Mouse (Mus musculus) midbrain, embryonic 13.5 days (tissue): ENCODE data around the gene Ly6g6d. TPM values are rescaled to one million over a fixed set of nuclear protein-coding genes. Genes with fewer than 3 reads are reported as not detected.
"Not testable (repeated sequence)": the region's sequence is repeated elsewhere in the genome, so short reads cannot be mapped to it uniquely, and the experiment has no call there.

ENCODE experiments used
- ATAC-seq: fragments of 200-750 bp; cut with Nextera tagmentation; 2 replicates; pipeline ENCODE4 v1.8.0; 2017; ENCODE audit warnings: mild to moderate bottlenecking, moderate TSS enrichment, moderate library complexity
- H3K27ac ChIP-seq: fragments of 300-500 bp; sonication (generic); 2 replicates; pipeline ENCODE4 v1.5.1; 2015; ENCODE audit warnings: inconsistent platforms, mild to moderate bottlenecking, moderate library complexity
- H3K27me3 ChIP-seq: fragments of 300-500 bp; sonication (generic); 2 replicates; pipeline ENCODE4 v1.6.1; 2015; ENCODE audit warnings: mild to moderate bottlenecking, inconsistent platforms
- H3K36me3 ChIP-seq: fragments of 300-500 bp; sonication (generic); 2 replicates; pipeline ENCODE4 v1.6.1; 2015; ENCODE audit warnings: mild to moderate bottlenecking, inconsistent platforms
- H3K4me1 ChIP-seq: fragments of 300-500 bp; sonication (generic); replicated peaks from 2 replicates; pipeline ENCODE4 v1.6.1; 2015; ENCODE audit warnings: inconsistent platforms
- H3K4me2 ChIP-seq: fragments of 300-500 bp; sonication (generic); replicated peaks from 2 replicates; pipeline ENCODE4 v1.6.1; 2015; ENCODE audit warnings: moderate library complexity, mild to moderate bottlenecking, inconsistent platforms
- H3K4me3 ChIP-seq: fragments of 300-500 bp; sonication (generic); replicated peaks from 2 replicates; pipeline ENCODE4 v1.5.1; 2015; ENCODE audit warnings: mild to moderate bottlenecking, inconsistent platforms
- H3K9ac ChIP-seq: fragments of 300-500 bp; sonication (generic); replicated peaks from 2 replicates; pipeline ENCODE4 v1.6.1; 2015; ENCODE audit warnings: mild to moderate bottlenecking, inconsistent platforms
- H3K9me3 ChIP-seq: fragments of 300-500 bp; sonication (generic); 2 replicates; pipeline ENCODE4 v1.6.1; 2016; ENCODE audit warnings: mild to moderate bottlenecking, inconsistent platforms
- WGBS: fragments of 180-500 bp; shearing (Covaris S2); methylation state at CpG from one replicate; pipeline ENCODE4 v1.1.7; 2015; 5-methylcytosine and 5-hydroxymethylcytosine counted together
- polyA plus RNA-seq: library from polyadenylated mRNA; unstranded; fragments of >200 nt; fragmentation: Nextera tagmentation; extraction: Ambion mirVana; gene quantifications from 2 replicates; pipeline ENCODE4 v1.2.1, GENCODE M21; 2015

Ly6g6d gene
- polyA plus RNA-seq = 1.0 and 1.9 TPM in 2 replicates

GRCm38 (mm10) chr17:35077786-35078233 lies at the start of gene Ly6g6d:
Gene Ly6g6d, minus strand, starts transcription at chr17:35078065.
- H3K36me3 ChIP-seq = no peaks in the 10 kb centered on the region
- peak within 1 kb of the TSS; percentile 46 for H3K4me2 ChIP-seq
- no peaks in the 10 kb centered on the region for H3K9me3 ChIP-seq
- H3K9ac ChIP-seq = peak within 1 kb of the TSS; percentile 37; the same call in 1 of the 2 replicates
- H3K27me3 ChIP-seq = no peaks in the 10 kb centered on the region
- peaks cover 20% of the 10 kb centered on the region for H3K4me1 ChIP-seq
- WGBS = 11% methylated on average over 13 of the region's 14 CpGs
- H3K4me3 ChIP-seq = peak within 1 kb of the TSS; percentile 21
- H3K27ac ChIP-seq = no peak within 1 kb of the TSS
- peak; percentile 48; the same call in 1 of the 2 replicates for ATAC-seq

GRCm38 (mm10) chr17:35127017-35127416 lies 49.2 kb upstream of the Ly6g6d start:
- WGBS = 75% methylated on average over 13 of the region's 13 CpGs
- H3K36me3 ChIP-seq = peaks cover 39% of the 10 kb centered on the region
- peaks cover 39% of the 10 kb centered on the region for H3K4me1 ChIP-seq
- peak overlapping the region; percentile 85 for H3K4me2 ChIP-seq
- no peaks in the 10 kb centered on the region for H3K27me3 ChIP-seq
- H3K9ac ChIP-seq = no peak overlapping the region
- no peak for ATAC-seq
- peak overlapping the region; percentile 74 for H3K27ac ChIP-seq
- no peaks in the 10 kb centered on the region for H3K9me3 ChIP-seq
- H3K4me3 ChIP-seq = peak overlapping the region; percentile 68

- no peaks in the 10 kb centered on the region for H3K27me3 ChIP-seq
- peak within 1 kb of the TSS; percentile 74 for H3K27ac ChIP-seq
- under 1% methylated on average over 36 of the region's 36 CpGs for WGBS
- peaks cover 40% of the 10 kb centered on the region for H3K4me1 ChIP-seq
- H3K9me3 ChIP-seq = no peaks in the 10 kb centered on the region
- peak within 1 kb of the TSS; percentile 68 for H3K4me3 ChIP-seq
- H3K9ac ChIP-seq = peak within 1 kb of the TSS; percentile 90
- H3K36me3 ChIP-seq = peaks cover 39% of the 10 kb centered on the region
- H3K4me2 ChIP-seq = peak within 1 kb of the TSS; percentile 85
- peak; percentile 25; the same call in 1 of the 2 replicates for ATAC-seq
These were observed 48.3 kb upstream of the Ly6g6d start, which contains the start of gene D17H6S53E for GRCm38 (mm10) chr17:35126206-35126611. Gene D17H6S53E, plus strand, starts transcription at chr17:35126373.

GRCm38 (mm10) chr17:35125578-35125977 lies 47.7 kb upstream of the Ly6g6d start:
- peak overlapping the region; percentile 85 for H3K4me2 ChIP-seq
- H3K27ac ChIP-seq = peak overlapping the region; percentile 74; the same call in 1 of the 2 replicates
- peak overlapping the region; percentile 68 for H3K4me3 ChIP-seq
- H3K36me3 ChIP-seq = peaks cover 39% of the 10 kb centered on the region
- no peaks in the 10 kb centered on the region for H3K9me3 ChIP-seq
- WGBS = 37% methylated on average over 6 of the region's 6 CpGs
- H3K27me3 ChIP-seq = no peaks in the 10 kb centered on the region
- no peak for ATAC-seq
- H3K9ac ChIP-seq = peak overlapping the region; percentile 90
- H3K4me1 ChIP-seq = peaks cover 41% of the 10 kb centered on the region

GRCm38 (mm10) chr17:35125081-35125480 lies 47.2 kb upstream of the Ly6g6d start:
- Histone ChIP-seq H3K27ac (no peak overlapping the region), H3K4me1 (peaks cover 46% of the 10 kb centered on the region), H3K9ac (peak overlapping the region; percentile 90; the same call in 1 of the 2 replicates), H3K9me3 (no peaks in the 10 kb centered on the region), H3K4me3 (no peak overlapping the region), H3K4me2 (peak overlapping the region; percentile 85; the same call in 1 of the 2 replicates), H3K36me3 (peaks cover 34% of the 10 kb centered on the region), H3K27me3 (no peaks in the 10 kb centered on the region)
- WGBS = 100% methylated on average over 1 of the region's 1 CpGs
- ATAC-seq = no peak

GRCm38 (mm10) chr17:35124261-35124896 lies 46.5 kb upstream of the Ly6g6d start:
- H3K9ac ChIP-seq, H3K4me3 ChIP-seq, H3K27ac ChIP-seq, ATAC-seq, H3K4me2 ChIP-seq, H3K9me3 ChIP-seq, H3K27me3 ChIP-seq: not testable (repeated sequence)
- 95% methylated on average over 12 of the region's 12 CpGs for WGBS
- H3K36me3 ChIP-seq = peaks cover 30% of the 10 kb centered on the region
- peaks cover 52% of the 10 kb centered on the region for H3K4me1 ChIP-seq

- not testable (repeated sequence) for H3K4me2 ChIP-seq, H3K9ac ChIP-seq, ATAC-seq, H3K4me3 ChIP-seq, H3K27me3 ChIP-seq, H3K27ac ChIP-seq, H3K9me3 ChIP-seq
- 94% methylated on average over 9 of the region's 9 CpGs for WGBS
- peaks cover 52% of the 10 kb centered on the region for H3K4me1 ChIP-seq
- H3K36me3 ChIP-seq = peaks cover 35% of the 10 kb centered on the region
These were observed 45.4 kb upstream of the Ly6g6d start for GRCm38 (mm10) chr17:35123287-35123686.

GRCm38 (mm10) chr17:35121871-35122303 lies 44.0 kb upstream of the Ly6g6d start, which contains the start of gene Csnk2b:
Gene Csnk2b, minus strand, starts transcription at chr17:35122053.
- H3K36me3 ChIP-seq = peaks cover 44% of the 10 kb centered on the region
- H3K4me1 ChIP-seq = peaks cover 42% of the 10 kb centered on the region
- peak within 1 kb of the TSS; percentile 94 for H3K4me3 ChIP-seq
- peak within 1 kb of the TSS; percentile 98 for H3K4me2 ChIP-seq
- H3K27me3 ChIP-seq = no peaks in the 10 kb centered on the region
- H3K9me3 ChIP-seq = no peaks in the 10 kb centered on the region
- H3K27ac ChIP-seq = peak within 1 kb of the TSS; percentile 94
- ATAC-seq = no peak; the same call in 1 of the 2 replicates
- WGBS = under 1% methylated on average over 19 of the region's 19 CpGs
- peak within 1 kb of the TSS; percentile 97 for H3K9ac ChIP-seq

- under 1% methylated on average over 50 of the region's 50 CpGs for WGBS
- peak; percentile 96 for ATAC-seq
- H3K27me3 ChIP-seq = no peaks in the 10 kb centered on the region
These were observed 43.4 kb upstream of the Ly6g6d start, which contains the start of gene Gpank1 for GRCm38 (mm10) chr17:35121143-35121799. Gene Gpank1, plus strand, starts transcription at chr17:35121455.

GRCm38 (mm10) chr17:35120745-35121142 lies 42.9 kb upstream of the Ly6g6d start:
- Histone ChIP-seq H3K36me3 (peaks cover 53% of the 10 kb centered on the region), H3K4me1 (peaks cover 30% of the 10 kb centered on the region), H3K4me3 (peak overlapping the region; percentile 94), H3K9ac (peak overlapping the region; percentile 97), H3K4me2 (peak overlapping the region; percentile 98), H3K9me3 (no peaks in the 10 kb centered on the region), H3K27ac (peak overlapping the region; percentile 57), H3K27me3 (no peaks in the 10 kb centered on the region)
- ATAC-seq = no peak
- under 1% methylated on average over 33 of the region's 33 CpGs for WGBS

More at GRCm38 (mm10) chr17:35121143-35121799, 43.4 kb upstream of the Ly6g6d start, which contains the start of gene Gpank1:
- Histone ChIP-seq H3K4me1 (peaks cover 36% of the 10 kb centered on the region), H3K27ac (peak within 1 kb of the TSS; percentile 94), H3K9me3 (no peaks in the 10 kb centered on the region), H3K36me3 (peaks cover 47% of the 10 kb centered on the region), H3K4me3 (peak within 1 kb of the TSS; percentile 94), H3K4me2 (peak within 1 kb of the TSS; percentile 98), H3K9ac (peak within 1 kb of the TSS; percentile 97)

GRCm38 (mm10) chr17:35115046-35116019 lies 37.5 kb upstream of the Ly6g6d start, which contains the start of gene Ly6g5b:
Gene Ly6g5b, minus strand, starts transcription at chr17:35115428.
- WGBS = 88% methylated on average over 8 of the region's 8 CpGs
- peaks cover 9% of the 10 kb centered on the region for H3K4me1 ChIP-seq
- no peak within 1 kb of the TSS for H3K27ac ChIP-seq
- H3K36me3 ChIP-seq = peaks cover 52% of the 10 kb centered on the region
- no peak within 1 kb of the TSS for H3K4me3 ChIP-seq
- H3K27me3 ChIP-seq = no peaks in the 10 kb centered on the region
- ATAC-seq = no peak
- no peaks in the 10 kb centered on the region for H3K9me3 ChIP-seq
- H3K4me2 ChIP-seq = no peak within 1 kb of the TSS
- H3K9ac ChIP-seq = 0 out of 2 replicates have a peak within 1 kb of the TSS, but pooled peaks have one; percentile 14
